Mouse (Mus musculus): ENCODE data around the gene Prss57. TPM values are rescaled to one million over a fixed set of nuclear protein-coding genes. Genes with fewer than 3 reads are reported as not detected.

Gene Prss57
- total and polyA plus RNA-seq, 3 experiments = 0.50 to 0.70 TPM; not detected in 1

DNA sequence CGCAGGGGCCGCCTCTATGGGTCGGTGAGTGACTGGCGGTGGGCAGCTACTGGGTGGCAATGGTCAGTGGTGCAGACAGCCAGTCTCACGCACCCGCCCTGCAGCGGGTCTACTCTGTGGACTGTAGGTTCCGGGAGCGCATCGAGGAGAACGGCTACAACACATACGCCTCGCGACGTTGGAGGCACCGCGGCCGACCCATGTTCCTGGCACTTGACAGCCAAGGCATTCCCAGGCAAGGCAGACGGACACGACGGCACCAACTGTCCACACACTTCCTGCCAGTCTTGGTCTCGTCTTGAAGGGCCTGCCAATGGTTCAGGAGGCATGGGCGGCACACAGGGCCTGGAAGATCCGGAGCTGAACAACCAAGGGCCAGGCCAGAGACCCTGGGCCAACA is 34.1 kb downstream of the Prss57 start:
- H3K4me1 ChIP-seq (ENCODE audit: control insufficient read depth in 1 of 2, insufficient read depth in 2 of 2, low read length in 2 of 2) = no peaks in the 10 kb centered on the region
- peaks cover 0 to 4% of the 10 kb centered on the region in 2 experiments; a peak in 1 of 4 replicates for H3K36me3 ChIP-seq (ENCODE audit: control insufficient read depth in 1 of 2, insufficient read depth in 2 of 2, low read length in 2 of 2)
- TF ChIP-seq SIN3A (IDR thresholded peaks at IDR 0.05; ENCODE audit: low read length) (no peak), ZMIZ1 (IDR thresholded peaks at IDR 0.05; ENCODE audit: low read depth, low read length) (no peak), ZNF384 (IDR thresholded peaks at IDR 0.05; ENCODE audit: low read depth, low read length) (no peak), MAX (IDR thresholded peaks at IDR 0.05; ENCODE audit: low read length) (no peak), KAT2A (conservative IDR thresholded peaks at IDR 0.05; ENCODE audit: low read depth, low read length) (no peak), NELFE (IDR thresholded peaks at IDR 0.05; ENCODE audit: low read depth, low read length) (no peak), CHD2 (IDR thresholded peaks at IDR 0.05; ENCODE audit: low read length) (no peak), MYB (IDR thresholded peaks at IDR 0.05; ENCODE audit: low read depth, low read length) (no peak), TCF12 (IDR thresholded peaks at IDR 0.05; ENCODE audit: low read depth, low read length) (no peak), MEF2A (IDR thresholded peaks at IDR 0.05; ENCODE audit: extremely low read depth, insufficient replicate concordance, low read depth, low read length, poor library complexity, severe bottlenecking) (no peak), SMC3 (IDR thresholded peaks at IDR 0.05; ENCODE audit: low read depth, low read length) (no peak), CHD1 (IDR thresholded peaks at IDR 0.05; ENCODE audit: low read depth, low read length) (no peak), ZKSCAN1 (IDR thresholded peaks at IDR 0.05; ENCODE audit: low read depth, low read length) (no peak), E2F4 (IDR thresholded peaks at IDR 0.05; ENCODE audit: borderline replicate concordance, low read depth, low read length) (no peak), ZC3H11A (IDR thresholded peaks at IDR 0.05; ENCODE audit: low read depth, low read length) (no peak)

DNA sequence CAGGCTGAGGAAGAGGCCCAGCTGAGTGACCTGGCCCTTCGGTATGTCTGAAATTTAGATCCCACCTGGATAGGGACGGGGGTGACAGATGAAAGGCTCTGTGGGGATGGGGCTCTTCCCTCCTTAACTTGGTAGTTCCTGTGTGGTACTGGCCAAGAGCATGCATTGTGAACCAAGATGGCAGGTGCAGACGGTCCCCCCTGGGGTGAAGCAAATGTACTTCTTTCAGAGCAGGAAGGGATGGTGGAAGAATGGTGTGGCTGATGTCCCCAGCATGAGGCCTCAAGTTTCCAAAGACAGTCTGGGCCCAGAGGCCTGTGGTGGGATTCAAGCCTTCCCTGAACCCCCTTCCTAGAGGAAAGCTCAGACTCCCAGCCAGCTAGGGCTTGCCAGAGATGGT is 34.9 kb downstream of the Prss57 start:
- TF ChIP-seq TAL1 (IDR thresholded peaks at IDR 0.05; ENCODE audit: low read length) = no peak
- no peak overlapping the region for H3K4me3 ChIP-seq (ENCODE audit: control insufficient read depth in 1 of 2, insufficient read depth in 1 of 2, low read depth in 2 of 2, low read length in 2 of 2)
- no peak overlapping the region for H3K9ac ChIP-seq (ENCODE audit: control insufficient read depth, low read depth, low read length, poor library complexity, severe bottlenecking)
- H3K4me1 ChIP-seq (ENCODE audit: control insufficient read depth in 1 of 2, insufficient read depth in 2 of 2, low read length in 2 of 2) = no peaks in the 10 kb centered on the region
- H3K27ac ChIP-seq (ENCODE audit: control insufficient read depth, low read depth, low read length) = no peak overlapping the region
- H3K79me2 ChIP-seq (ENCODE audit: control insufficient read depth, insufficient read depth, low read length, poor library complexity) = no peaks in the 10 kb centered on the region
- peaks cover 0 to 4% of the 10 kb centered on the region in 2 experiments; a peak in 1 of 4 replicates for H3K36me3 ChIP-seq (ENCODE audit: control insufficient read depth in 1 of 2, insufficient read depth in 2 of 2, low read length in 2 of 2)
- no peaks in the 10 kb centered on the region for H3K9me3 ChIP-seq (replicated peaks; ENCODE audit: insufficient read depth, low read length)
- H3K27me3 ChIP-seq (ENCODE audit: control insufficient read depth in 1 of 2, insufficient read depth in 2 of 2, low read length in 2 of 2) = no peaks in the 10 kb centered on the region
- no peak for DNase-seq (ENCODE audit: low read depth, low spot score)

More for the DNA sequence above, 34.1 kb downstream of the Prss57 start:
- H3K79me2 ChIP-seq (ENCODE audit: control insufficient read depth, insufficient read depth, low read length, poor library complexity) = no peaks in the 10 kb centered on the region
- H3K9me3 ChIP-seq (replicated peaks; ENCODE audit: insufficient read depth, low read length) = no peaks in the 10 kb centered on the region
- H3K27me3 ChIP-seq (ENCODE audit: control insufficient read depth in 1 of 2, insufficient read depth in 2 of 2, low read length in 2 of 2) = no peaks in the 10 kb centered on the region
- no peak for DNase-seq (ENCODE audit: low read depth, low spot score)
- no peak overlapping the region for H3K27ac ChIP-seq (ENCODE audit: control insufficient read depth, low read depth, low read length)
- no peak overlapping the region for H3K9ac ChIP-seq (ENCODE audit: control insufficient read depth, low read depth, low read length, poor library complexity, severe bottlenecking)
- H3K4me3 ChIP-seq (ENCODE audit: control insufficient read depth in 1 of 2, insufficient read depth in 1 of 2, low read depth in 2 of 2, low read length in 2 of 2) = no peak overlapping the region

All from MEL (cell line).